Mouse (Mus musculus) left cerebral cortex, adult 9 months (tissue): ENCODE measurements at regions not wholly inside any gene's neighbourhood (a gene's known extent, or its start where the extent isn't known, plus 50 kb on each side); places are given as distances from the start of the nearest gene placed in this dataset.

Source experiments
- DNase-seq, 2 experiments: peaks; one replicate each; pipeline ENCODE4 v3.0.0; 2022; ENCODE audit warnings: low spot score in 2 of 2

DNA sequence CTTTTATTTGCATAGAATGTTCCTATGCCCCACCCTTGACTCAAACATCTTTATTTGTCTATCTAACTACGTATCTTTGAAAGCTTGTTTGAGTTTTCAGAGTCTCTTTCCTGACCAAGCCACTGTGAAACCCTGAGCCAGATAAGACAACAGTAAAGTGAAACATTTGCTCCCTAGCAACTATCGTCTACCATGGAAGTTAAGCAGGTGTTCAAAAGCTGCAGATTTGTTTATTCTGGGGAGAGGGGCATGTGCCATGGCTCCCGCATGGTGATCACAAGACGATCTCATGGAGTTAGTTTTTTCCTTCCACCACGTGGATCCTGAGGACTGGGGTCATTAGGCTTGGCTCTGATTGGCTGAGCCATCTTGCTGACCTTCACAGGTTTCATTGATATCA lies 55.5 kb downstream of the Gm9972 start:
- no peak for DNase-seq

- peak; percentile 40 to 64 for DNase-seq
Observed at GRCm38 (mm10) chr11:43092126-43092920, 56.8 kb downstream of the Gm9972 start.

- no peak for DNase-seq
Observed at GRCm38 (mm10) chr11:43092980-43093379, 56.7 kb upstream of the Atp10b start.

DNA sequence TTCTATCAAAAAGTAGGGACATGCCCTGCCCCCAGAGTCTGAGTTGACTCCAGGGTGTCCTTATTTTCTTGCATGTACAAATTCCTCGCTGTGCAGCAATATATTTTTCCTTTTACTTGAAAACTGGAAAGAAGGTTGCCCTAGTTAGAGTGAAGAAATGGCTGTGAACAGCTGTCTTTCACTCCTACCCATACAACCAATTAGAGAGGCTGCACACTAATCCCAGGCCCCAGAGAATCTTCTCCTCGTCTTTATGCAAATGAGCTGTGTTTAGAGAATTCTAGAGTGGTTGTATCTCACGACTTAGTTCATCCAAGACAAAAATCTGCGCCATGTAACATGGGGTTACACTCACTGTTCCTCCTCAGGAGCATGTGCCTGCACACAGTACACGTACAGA lies 53.7 kb upstream of the Atp10b start:
- DNase-seq, result peak; percentile 28 to 34

DNA sequence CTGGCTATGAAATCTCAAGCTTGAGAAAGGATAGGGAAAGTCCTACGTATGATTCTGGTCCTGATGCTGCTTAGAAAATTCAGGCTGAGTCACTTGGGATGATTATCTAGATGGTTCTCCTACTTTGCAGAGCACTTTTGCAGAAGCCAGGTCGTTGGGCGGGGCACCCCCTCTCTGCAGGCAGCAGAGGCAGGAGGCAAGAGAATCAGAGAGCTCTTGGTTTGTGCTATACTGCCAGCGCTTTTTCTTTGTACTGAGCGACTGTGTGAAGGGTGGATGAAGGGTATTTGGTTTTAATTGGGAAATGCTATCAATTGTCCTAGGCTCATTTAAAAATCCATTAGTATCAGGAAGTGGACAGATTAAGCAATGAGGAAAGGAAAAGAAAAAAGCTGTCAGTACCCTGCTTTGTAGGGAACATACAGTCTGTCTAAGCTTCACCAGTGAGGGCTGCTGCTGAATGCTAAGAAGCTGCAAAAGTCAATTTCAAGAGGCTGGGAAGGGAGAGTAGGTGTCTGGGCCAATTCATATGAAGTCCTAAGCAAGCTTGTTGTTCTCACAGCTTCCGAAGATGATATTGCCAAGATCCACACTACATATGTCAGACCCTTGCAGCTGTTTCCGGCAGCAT lies 50.8 kb upstream of the Atp10b start:
- no peak for DNase-seq
